Mouse (Mus musculus): Measurements from ENCODE around the gene Fmo5. TPM values are rescaled to one million over a fixed set of nuclear protein-coding genes. Genes with fewer than 3 reads are reported as not detected.

Gene Fmo5
- polyA plus RNA-seq, 1 experiment from 2014 or later, result 19.6 TPM

- no peaks in the 10 kb centered on the region for H3K9me3 ChIP-seq (replicated peaks)
- H3K27me3 ChIP-seq, result no peaks in the 10 kb centered on the region
- 66% methylated on average over 8 of the region's 8 CpGs for WGBS (ENCODE audit: insufficient replicate concordance)
- no peaks in the 10 kb centered on the region for H3K36me3 ChIP-seq (replicated peaks)
- no peak overlapping the region for H3K27ac ChIP-seq (replicated peaks)
- peaks cover 25% of the 10 kb centered on the region for H3K4me1 ChIP-seq (replicated peaks)
- H3K4me3 ChIP-seq (replicated peaks), result no peak overlapping the region
- H3K4me2 ChIP-seq, result no peak overlapping the region
- no peak for ATAC-seq (ENCODE audit: insufficient read depth)
- no peak overlapping the region for H3K9ac ChIP-seq
These were observed 2.8 kb downstream of the Fmo5 start for GRCm38 (mm10) chr3:97631258-97631860.

- H3K36me3 ChIP-seq (replicated peaks), result no peaks in the 10 kb centered on the region
- 52% methylated on average over 4 of the region's 4 CpGs for WGBS (ENCODE audit: insufficient replicate concordance)
- no peak overlapping the region for H3K4me3 ChIP-seq (replicated peaks)
- H3K4me1 ChIP-seq (replicated peaks), result peaks cover 15% of the 10 kb centered on the region
- no peak overlapping the region for H3K9ac ChIP-seq
- H3K27me3 ChIP-seq, result no peaks in the 10 kb centered on the region
- H3K4me2 ChIP-seq, result no peak overlapping the region
- no peak overlapping the region for H3K27ac ChIP-seq (replicated peaks)
- ATAC-seq (ENCODE audit: insufficient read depth), result no peak
- no peaks in the 10 kb centered on the region for H3K9me3 ChIP-seq (replicated peaks)
These were observed 4.9 kb downstream of the Fmo5 start for GRCm38 (mm10) chr3:97633456-97633855.

GRCm38 (mm10) chr3:97634288-97634761 lies 5.7 kb downstream of the Fmo5 start:
- no peaks in the 10 kb centered on the region for H3K27me3 ChIP-seq
- no peaks in the 10 kb centered on the region for H3K9me3 ChIP-seq (replicated peaks)
- no peak overlapping the region for H3K4me3 ChIP-seq (replicated peaks)
- WGBS (ENCODE audit: insufficient replicate concordance), result 42% methylated on average over 3 of the region's 3 CpGs
- H3K9ac ChIP-seq, result no peak overlapping the region
- no peak overlapping the region for H3K27ac ChIP-seq (replicated peaks)
- peaks cover 7% of the 10 kb centered on the region; the same call in 1 of the 2 replicates for H3K4me1 ChIP-seq (replicated peaks)
- ATAC-seq (ENCODE audit: insufficient read depth), result no peak
- no peak overlapping the region for H3K4me2 ChIP-seq
- no peaks in the 10 kb centered on the region for H3K36me3 ChIP-seq (replicated peaks)

- no peaks in the 10 kb centered on the region for H3K4me1 ChIP-seq (replicated peaks)
- WGBS (ENCODE audit: insufficient replicate concordance), result 68% methylated on average over 4 of the region's 4 CpGs
- ATAC-seq (ENCODE audit: insufficient read depth), result no peak
- no peak overlapping the region for H3K9ac ChIP-seq
- no peak overlapping the region for H3K4me3 ChIP-seq (replicated peaks)
- H3K27ac ChIP-seq (replicated peaks), result no peak overlapping the region
- H3K27me3 ChIP-seq, result no peaks in the 10 kb centered on the region
- 0 out of 2 replicates have a peak, but pooled peaks cover 11% of the 10 kb centered on the region for H3K36me3 ChIP-seq (replicated peaks)
- H3K9me3 ChIP-seq (replicated peaks), result no peaks in the 10 kb centered on the region
- no peak overlapping the region for H3K4me2 ChIP-seq
These were observed 12.8 kb downstream of the Fmo5 start for GRCm38 (mm10) chr3:97641396-97641795.

- no peak overlapping the region for H3K9ac ChIP-seq
- H3K4me3 ChIP-seq (replicated peaks), result no peak overlapping the region
- no peaks in the 10 kb centered on the region for H3K27me3 ChIP-seq
- no peaks in the 10 kb centered on the region for H3K4me1 ChIP-seq (replicated peaks)
- H3K36me3 ChIP-seq (replicated peaks), result 0 out of 2 replicates have a peak, but pooled peaks cover 11% of the 10 kb centered on the region
- H3K27ac ChIP-seq (replicated peaks), result no peak overlapping the region
- WGBS (ENCODE audit: insufficient replicate concordance), result 64% methylated on average over 9 of the region's 9 CpGs
- H3K4me2 ChIP-seq, result no peak overlapping the region
- no peaks in the 10 kb centered on the region for H3K9me3 ChIP-seq (replicated peaks)
- ATAC-seq (ENCODE audit: insufficient read depth), result no peak
These were observed 13.4 kb downstream of the Fmo5 start for GRCm38 (mm10) chr3:97642001-97642400.

GRCm38 (mm10) chr3:97648518-97648917 lies 19.9 kb downstream of the Fmo5 start:
- Histone ChIP-seq H3K9ac (no peak overlapping the region), H3K4me3 (replicated peaks) (no peak overlapping the region), H3K27me3 (no peaks in the 10 kb centered on the region), H3K4me2 (no peak overlapping the region), H3K9me3 (replicated peaks) (no peaks in the 10 kb centered on the region), H3K36me3 (replicated peaks) (0 out of 2 replicates have a peak, but pooled peaks cover 5% of the 10 kb centered on the region), H3K27ac (replicated peaks) (no peak overlapping the region), H3K4me1 (replicated peaks) (0 out of 2 replicates have a peak, but pooled peaks cover 5% of the 10 kb centered on the region)
- WGBS (ENCODE audit: insufficient replicate concordance), result 33% methylated on average over 1 of the region's 1 CpGs
- no peak for ATAC-seq (ENCODE audit: insufficient read depth)

- WGBS (ENCODE audit: insufficient replicate concordance), result 53% methylated on average over 3 of the region's 3 CpGs
- H3K9me3 ChIP-seq (replicated peaks), result no peaks in the 10 kb centered on the region
- 0 out of 2 replicates have a peak, but pooled peaks cover 5% of the 10 kb centered on the region for H3K36me3 ChIP-seq (replicated peaks)
These were observed 20.4 kb downstream of the Fmo5 start for GRCm38 (mm10) chr3:97649022-97649421.

GRCm38 (mm10) chr3:97649469-97649868 lies 20.9 kb downstream of the Fmo5 start:
- Histone ChIP-seq H3K4me1 (replicated peaks) (0 out of 2 replicates have a peak, but pooled peaks cover 5% of the 10 kb centered on the region), H3K9me3 (replicated peaks) (no peaks in the 10 kb centered on the region), H3K4me2 (no peak overlapping the region), H3K27ac (replicated peaks) (no peak overlapping the region), H3K36me3 (replicated peaks) (0 out of 2 replicates have a peak, but pooled peaks cover 5% of the 10 kb centered on the region), H3K9ac (no peak overlapping the region), H3K4me3 (replicated peaks) (no peak overlapping the region), H3K27me3 (no peaks in the 10 kb centered on the region)
- no peak for ATAC-seq (ENCODE audit: insufficient read depth)
- WGBS (ENCODE audit: insufficient replicate concordance), result 55% methylated on average over 6 of the region's 6 CpGs

More at GRCm38 (mm10) chr3:97649022-97649421, 20.4 kb downstream of the Fmo5 start:
- Histone ChIP-seq H3K4me3 (replicated peaks) (no peak overlapping the region), H3K4me2 (no peak overlapping the region), H3K9ac (no peak overlapping the region), H3K4me1 (replicated peaks) (0 out of 2 replicates have a peak, but pooled peaks cover 5% of the 10 kb centered on the region), H3K27me3 (no peaks in the 10 kb centered on the region), H3K27ac (replicated peaks) (no peak overlapping the region)
- no peak for ATAC-seq (ENCODE audit: insufficient read depth)

- ATAC-seq (ENCODE audit: insufficient read depth), result no peak
- Histone ChIP-seq H3K27me3 (no peaks in the 10 kb centered on the region), H3K36me3 (replicated peaks) (no peaks in the 10 kb centered on the region), H3K9ac (no peak overlapping the region), H3K27ac (replicated peaks) (no peak overlapping the region), H3K4me1 (replicated peaks) (0 out of 2 replicates have a peak, but pooled peaks cover 5% of the 10 kb centered on the region), H3K4me2 (no peak overlapping the region), H3K9me3 (replicated peaks) (no peaks in the 10 kb centered on the region), H3K4me3 (replicated peaks) (no peak overlapping the region)
- 67% methylated on average over 10 of the region's 10 CpGs for WGBS (ENCODE audit: insufficient replicate concordance)
These were observed 23.0 kb downstream of the Fmo5 start for GRCm38 (mm10) chr3:97651604-97652003.

GRCm38 (mm10) chr3:97653781-97654180 lies 25.2 kb downstream of the Fmo5 start:
- peaks cover 17% of the 10 kb centered on the region for H3K4me1 ChIP-seq (replicated peaks)

GRCm38 (mm10) chr3:97654901-97655300 lies 26.3 kb downstream of the Fmo5 start:
- WGBS (ENCODE audit: insufficient replicate concordance), result 73% methylated on average over 8 of the region's 8 CpGs
- Histone ChIP-seq H3K9me3 (replicated peaks) (no peaks in the 10 kb centered on the region), H3K36me3 (replicated peaks) (no peaks in the 10 kb centered on the region), H3K27ac (replicated peaks) (no peak overlapping the region), H3K4me3 (replicated peaks) (no peak overlapping the region), H3K9ac (no peak overlapping the region), H3K4me2 (no peak overlapping the region), H3K27me3 (no peaks in the 10 kb centered on the region), H3K4me1 (replicated peaks) (peaks cover 22% of the 10 kb centered on the region)
- ATAC-seq (ENCODE audit: insufficient read depth), result no peak

More at GRCm38 (mm10) chr3:97653781-97654180, 25.2 kb downstream of the Fmo5 start:
- H3K9ac ChIP-seq, result no peak overlapping the region
- ATAC-seq (ENCODE audit: insufficient read depth), result no peak
- H3K27ac ChIP-seq (replicated peaks), result no peak overlapping the region
- no peaks in the 10 kb centered on the region for H3K36me3 ChIP-seq (replicated peaks)
- H3K27me3 ChIP-seq, result no peaks in the 10 kb centered on the region
- H3K4me3 ChIP-seq (replicated peaks), result no peak overlapping the region
- 75% methylated on average over 5 of the region's 5 CpGs for whole genome bisulfite sequencing (ENCODE audit: insufficient replicate concordance)
- H3K9me3 ChIP-seq (replicated peaks), result no peaks in the 10 kb centered on the region
- H3K4me2 ChIP-seq, result no peak overlapping the region
